Mouse (Mus musculus) embryonic stem cell, embryonic (primary cell): ENCODE results near the gene Zfp446.

Source experiments
- CTCF ChIA-PET, 4 experiments: fragments of 300-600 bp in 2 of 4; fragments of 350-600 bp in 2 of 4; sonication (Branson Sonifier 250); formaldehyde crosslinking; loops; one replicate each; lab custom pipeline; 2022; ENCODE audit warnings: inconsistent platforms in 2 of 4; lab: Charles Lee
- POLR2A ChIA-PET, 4 experiments: fragments of 300-600 bp in 2 of 4; fragments of 350-600 bp in 2 of 4; sonication (Branson Sonifier 250); formaldehyde crosslinking; loops; one replicate each; lab custom pipeline; 2022; ENCODE audit warnings: antibody characterized with exemption in 4 of 4, inconsistent platforms in 1 of 4; lab: Charles Lee

Gene Zfp446

GRCm38 (mm10) chr7:13001584-13001983, 23.9 kb downstream of the Zfp446 start:
- ChIA-PET POLR2A (interaction anchor here in 2 of 4 experiments (0.8 to 2.5 kb wide), 12 partner anchors 9 to 80 kb away, joined by 3 to 11 read pairs (median 3); partner anchors contain the start of genes Rnf225 (in 1 of the 2), Rps5 (in 1 of the 2), Zbtb45 (in 1 of the 2) and Zfp324 (in 1 of the 2)), CTCF (interaction anchor here in 1 of 4 experiments (1.0 kb wide), 1 partner anchor 9 kb away, joined by 3 read pairs; no protein-coding TSS in a partner anchor)

DNA sequence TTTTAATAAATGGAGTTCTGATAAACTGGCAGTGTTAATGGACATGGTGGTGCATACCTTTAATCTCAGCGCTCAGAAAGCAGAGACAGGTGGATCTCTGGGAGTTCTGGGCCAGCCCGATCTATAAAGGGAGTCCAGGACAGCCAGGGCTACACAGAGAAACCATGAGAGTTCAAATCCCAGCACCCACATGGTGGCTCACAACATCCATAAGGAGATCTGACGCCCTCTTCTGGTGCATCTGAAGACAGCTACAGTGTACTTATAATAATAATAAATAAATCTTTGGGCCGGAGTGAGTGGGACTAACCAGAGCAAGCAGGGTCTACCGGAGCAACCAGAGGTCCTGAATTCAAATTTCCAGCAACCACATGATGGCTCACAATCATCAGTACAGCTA, 25.7 kb downstream of the Zfp446 start:
- CTCF ChIA-PET: interaction anchor here in 3 of 4 experiments (0.6 to 1.5 kb wide), 5 partner anchors 8 to 25 kb away, joined by 3 to 7 read pairs (median 3); partner anchors contain the start of gene Zfp446 (in 1 of the 3)

DNA sequence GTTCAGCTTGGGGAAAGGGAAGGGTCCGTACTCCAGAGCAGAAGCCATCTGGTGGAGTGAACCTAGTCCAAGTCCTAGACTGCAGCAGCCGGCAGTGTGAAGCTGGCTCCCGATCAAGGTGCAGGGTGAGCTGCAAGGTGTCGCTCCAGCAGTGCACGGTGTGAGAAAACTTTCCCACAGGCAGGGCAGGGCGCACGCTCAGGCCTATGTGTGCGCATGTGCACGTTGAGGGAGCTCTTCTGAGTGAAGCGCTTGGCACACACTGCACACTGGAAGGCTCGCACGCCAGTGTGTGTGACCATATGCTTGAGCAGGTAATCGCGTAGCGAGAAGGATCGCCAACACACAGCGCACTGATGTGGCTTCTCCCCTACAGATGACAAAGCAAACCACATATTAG, 28.4 kb downstream of the Zfp446 start:
- ChIA-PET CTCF (interaction anchor here in 3 of 4 experiments (0.5 to 3.3 kb wide), 14 partner anchors 8 to 132 kb away, joined by 3 to 15 read pairs (median 5); partner anchors contain the start of genes Zfp446 (in 2 of the 3) and Slc27a5 (in 1 of the 3)), POLR2A (interaction anchor here (0.6 to 6.8 kb wide), 79 partner anchors 8 to 171 kb away, joined by 3 to 171 read pairs (median 5); partner anchors contain the start of genes Chmp2a (in 3 of the 4), Rps5 (in 3 of the 4), Ube2m (in 3 of the 4) and Zfp446 (in 3 of the 4))

More for the DNA sequence above, 25.7 kb downstream of the Zfp446 start:
- POLR2A ChIA-PET: interaction anchor here in 2 of 4 experiments (0.7 to 6.8 kb wide), 10 partner anchors 10 to 99 kb away, joined by 3 to 171 read pairs (median 4); partner anchors contain the start of genes Rps5 (in 2 of the 2), Chmp2a (in 1 of the 2), Ube2m (in 1 of the 2) and Zfp446 (in 1 of the 2)

DNA sequence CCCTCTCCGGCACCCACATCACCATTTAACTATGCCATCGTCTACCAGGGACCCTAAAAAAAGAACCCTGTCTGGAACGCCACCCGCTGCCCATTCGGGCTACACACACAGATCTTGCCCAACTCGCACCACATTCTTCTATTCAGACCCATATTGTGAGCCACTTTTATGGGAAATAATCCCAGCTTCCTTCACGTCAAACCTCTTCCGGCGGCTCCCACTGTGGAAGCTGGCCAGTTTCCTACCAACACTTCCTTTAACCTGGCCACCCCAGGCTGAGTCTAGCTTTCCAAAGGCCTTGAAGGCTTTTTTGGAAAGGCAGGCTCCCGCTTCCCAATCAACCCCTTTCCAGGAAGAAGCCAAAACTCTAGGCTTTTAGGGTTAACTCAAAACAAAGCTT, 28.9 kb downstream of the Zfp446 start:
- ChIA-PET CTCF (interaction anchor here in 3 of 4 experiments (0.5 to 3.3 kb wide), 15 partner anchors 7 to 132 kb away, joined by 3 to 15 read pairs (median 5); partner anchors contain the start of genes Zfp446 (in 2 of the 3), Rps5 (in 1 of the 3) and Slc27a5 (in 1 of the 3)), POLR2A (interaction anchor here (0.8 to 6.8 kb wide), 78 partner anchors 8 to 172 kb away, joined by 3 to 171 read pairs (median 5); partner anchors contain the start of genes Chmp2a (in 3 of the 4), Rps5 (in 3 of the 4), Ube2m (in 3 of the 4) and Zfp446 (in 3 of the 4))

- ChIA-PET CTCF (interaction anchor here in 2 of 4 experiments (0.7 to 3.3 kb wide), 9 partner anchors 11 to 98 kb away, joined by 3 to 15 read pairs (median 5); partner anchors contain the start of genes Zfp446 (in 2 of the 2), Rps5 (in 1 of the 2) and Slc27a5 (in 1 of the 2)), POLR2A (interaction anchor here (0.7 to 6.8 kb wide), 48 partner anchors 9 to 126 kb away, joined by 3 to 171 read pairs (median 8); partner anchors contain the start of genes Ube2m (in 3 of the 4), Zfp446 (in 3 of the 4), Chmp2a (in 2 of the 4) and Rps5 (in 2 of the 4))
Measured at GRCm38 (mm10) chr7:13007341-13008092, 29.9 kb downstream of the Zfp446 start.

- CTCF ChIA-PET: interaction anchor here (0.5 to 2.3 kb wide), 39 partner anchors 10 to 447 kb away, joined by 3 to 17 read pairs (median 4); partner anchors contain the start of genes Zfp446 (in 3 of the 4), Mzf1 (in 1 of the 4), Slc27a5 (in 1 of the 4) and Zfp324 (in 1 of the 4)
- POLR2A ChIA-PET: interaction anchor here (0.5 to 10.8 kb wide), 70 partner anchors 8 to 531 kb away, joined by 3 to 694 read pairs (median 5); partner anchors contain the start of genes Mzf1 (in 4 of the 4), Ube2m (in 4 of the 4), Chmp2a (in 3 of the 4) and Rps5 (in 3 of the 4)
Measured at GRCm38 (mm10) chr7:13009143-13010004, 31.7 kb downstream of the Zfp446 start.

DNA sequence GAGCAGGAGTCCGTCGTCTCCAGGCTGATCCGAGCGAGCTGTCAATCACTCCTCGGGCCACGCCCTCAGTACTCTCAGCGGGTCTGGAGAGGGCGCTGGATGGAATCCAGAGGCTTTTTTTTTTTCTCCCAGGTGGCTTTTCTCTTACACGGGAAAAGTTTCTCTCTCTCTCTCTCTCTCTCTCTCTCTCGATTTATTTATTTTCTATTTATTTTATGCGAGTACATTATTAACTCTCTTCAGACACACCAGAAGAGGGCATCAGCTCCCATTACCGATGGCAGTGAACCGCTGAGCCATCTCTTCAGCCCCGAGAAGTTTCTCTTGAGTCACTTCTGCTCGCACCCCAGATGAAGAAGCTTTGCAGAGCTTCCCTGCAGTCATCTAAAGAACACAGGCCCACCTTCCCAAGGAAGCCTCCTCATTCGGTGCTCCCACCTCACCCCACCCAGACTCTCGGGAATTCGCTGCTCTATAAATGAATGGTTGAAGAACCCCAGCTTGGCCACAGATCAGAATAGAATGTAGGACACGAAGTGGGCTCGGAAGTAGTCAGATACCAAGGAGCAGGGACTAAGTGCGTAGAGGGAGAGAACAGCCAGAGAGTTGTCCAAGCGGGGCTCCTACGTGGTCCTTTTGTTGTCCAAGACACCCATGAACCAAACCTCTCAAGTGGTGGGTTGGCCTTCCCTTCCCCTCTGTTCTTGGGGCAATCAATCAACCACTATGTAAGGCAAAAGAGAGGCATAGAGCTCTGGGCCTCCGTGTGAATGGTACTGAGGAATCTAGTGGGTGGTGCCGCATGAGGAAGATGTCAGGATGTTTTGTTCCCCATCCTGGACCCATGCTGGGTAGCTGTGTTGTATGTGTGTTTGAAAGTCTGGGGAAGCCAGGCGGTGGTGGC, 32.6 kb downstream of the Zfp446 start, which contains the start of gene Zbtb45:
Gene Zbtb45 (minus strand): TSS at position 30 of the 904 bp plus-strand sequence.
- CTCF ChIA-PET: interaction anchor here (0.6 to 2.3 kb wide), 39 partner anchors 9 to 107 kb away, joined by 3 to 17 read pairs (median 4); partner anchors contain the start of genes Zfp446 (in 3 of the 4), Mzf1 (in 1 of the 4), Rps5 (in 1 of the 4) and Slc27a5 (in 1 of the 4)

DNA sequence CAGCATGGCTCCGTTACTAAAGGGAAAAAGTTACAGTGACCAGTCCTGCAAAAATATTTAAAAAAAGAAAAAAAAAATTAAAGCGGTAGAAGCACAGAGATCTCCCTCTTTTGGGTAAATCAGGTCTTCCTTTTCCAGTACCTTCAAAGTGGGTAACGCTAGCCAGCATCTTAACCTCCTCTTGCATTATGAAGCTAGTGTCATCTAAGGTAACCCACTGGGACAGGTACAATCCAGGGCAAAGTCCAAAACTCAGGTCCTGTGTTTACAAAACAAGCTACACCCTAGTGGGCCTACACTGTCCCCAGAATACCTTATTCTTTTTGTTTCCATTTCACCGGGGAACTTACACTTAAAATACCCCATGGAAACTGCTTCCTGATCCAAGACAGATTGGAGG, 36.0 kb downstream of the Zfp446 start:
- POLR2A ChIA-PET: interaction anchor here (0.7 to 10.8 kb wide), 62 partner anchors 8 to 300 kb away, joined by 3 to 694 read pairs (median 6); partner anchors contain the start of genes Chmp2a (in 3 of the 4), Rps5 (in 3 of the 4), Ube2m (in 3 of the 4) and Zfp446 (in 3 of the 4)
- CTCF ChIA-PET: interaction anchor here in 2 of 4 experiments (0.6 to 1.3 kb wide), 5 partner anchors 8 to 235 kb away, joined by 3 to 7 read pairs (median 5); no protein-coding TSS in a partner anchor

More for the DNA sequence above, 32.6 kb downstream of the Zfp446 start, which contains the start of gene Zbtb45:
- POLR2A ChIA-PET: interaction anchor here (0.6 to 10.8 kb wide), 75 partner anchors 8 to 531 kb away, joined by 3 to 694 read pairs (median 5); partner anchors contain the start of genes Mzf1 (in 4 of the 4), Ube2m (in 4 of the 4), Chmp2a (in 3 of the 4) and Rps5 (in 3 of the 4)

GRCm38 (mm10) chr7:13014275-13014839, 36.7 kb downstream of the Zfp446 start:
- POLR2A ChIA-PET: interaction anchor here (0.6 to 10.8 kb wide), 68 partner anchors 8 to 299 kb away, joined by 3 to 694 read pairs (median 5); partner anchors contain the start of genes Ube2m (in 4 of the 4), Chmp2a (in 3 of the 4), Rps5 (in 3 of the 4) and Zfp446 (in 3 of the 4)
- CTCF ChIA-PET: interaction anchor here in 2 of 4 experiments (1.0 to 1.3 kb wide), 5 partner anchors 8 to 29 kb away, joined by 3 to 7 read pairs (median 5); no protein-coding TSS in a partner anchor

DNA sequence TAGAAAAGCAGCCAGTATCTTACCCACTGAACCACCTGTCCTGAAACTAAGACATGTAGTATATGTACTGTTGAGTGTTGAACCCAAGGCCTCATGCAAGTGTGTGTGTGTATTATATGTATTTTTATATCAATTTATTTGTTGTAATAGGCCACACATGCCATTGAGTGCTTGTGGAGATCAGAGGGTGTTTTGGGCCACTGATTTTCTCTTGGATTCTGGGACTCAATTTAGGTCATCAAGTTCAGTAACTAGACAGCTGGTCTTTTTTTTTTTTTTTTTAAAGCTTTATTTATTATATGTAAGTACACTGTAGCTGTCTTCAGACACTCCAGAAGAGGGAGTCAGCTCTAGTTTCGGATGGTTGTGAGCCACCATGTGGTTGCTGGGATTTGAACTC, 37.6 kb downstream of the Zfp446 start:
- POLR2A ChIA-PET: interaction anchor here (0.6 to 10.8 kb wide), 38 partner anchors 8 to 282 kb away, joined by 3 to 694 read pairs (median 12); partner anchors contain the start of genes Chmp2a (in 3 of the 4), Rps5 (in 3 of the 4), Ube2m (in 3 of the 4) and Zfp446 (in 3 of the 4)
- CTCF ChIA-PET: interaction anchor here in 3 of 4 experiments (0.6 to 1.0 kb wide), 5 partner anchors 28 to 1314 kb away, joined by 4 to 6 read pairs (median 5); no protein-coding TSS in a partner anchor

DNA sequence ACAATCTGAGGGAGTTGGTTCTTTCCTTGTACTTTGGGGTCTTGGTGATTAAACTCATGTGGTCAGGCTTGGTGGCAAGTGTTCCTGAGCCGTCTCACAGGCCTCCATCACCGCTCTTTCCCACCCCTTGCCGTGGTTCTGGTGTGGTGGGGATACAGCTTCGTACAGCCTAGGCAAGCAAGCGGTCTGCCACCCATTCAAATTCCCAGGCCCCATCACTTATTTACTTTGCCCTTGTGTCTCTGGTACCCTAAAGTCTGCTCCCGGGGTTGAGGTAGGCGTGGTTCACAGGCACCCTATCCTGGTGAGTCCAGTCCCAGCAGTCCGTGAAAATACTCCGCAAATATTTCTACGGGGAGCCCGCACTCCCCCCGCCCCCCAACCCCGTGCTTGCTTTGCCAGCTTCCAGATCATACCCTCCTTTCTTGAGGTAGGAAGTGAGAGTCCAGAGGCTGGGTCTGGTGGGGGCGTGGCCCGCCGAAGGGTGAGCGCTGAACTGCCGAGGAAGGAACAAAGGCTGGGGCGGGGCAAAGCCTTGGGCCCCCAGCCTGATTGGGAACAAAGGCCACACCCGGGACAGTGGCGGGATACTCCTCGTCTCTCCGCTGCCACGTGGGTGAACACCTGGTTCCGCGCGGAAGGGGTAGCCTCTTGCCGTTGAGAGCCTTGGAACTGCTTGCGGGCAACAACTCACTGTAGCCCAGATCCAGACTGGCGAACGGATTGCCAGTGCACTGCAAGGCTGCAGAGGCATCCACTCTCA, 45.3 kb downstream of the Zfp446 start:
- POLR2A ChIA-PET: interaction anchor here (0.6 to 4.7 kb wide), 45 partner anchors 8 to 443 kb away, joined by 3 to 110 read pairs (median 5); partner anchors contain the start of genes Zbtb45 (in 3 of the 4), Zfp446 (in 3 of the 4), Chmp2a (in 2 of the 4) and Rps5 (in 2 of the 4)
- CTCF ChIA-PET: interaction anchor here in 3 of 4 experiments (0.6 to 2.2 kb wide), 5 partner anchors 9 to 113 kb away, joined by 3 to 11 read pairs (median 7); partner anchors contain the start of gene Zbtb45 (in 2 of the 3)

DNA sequence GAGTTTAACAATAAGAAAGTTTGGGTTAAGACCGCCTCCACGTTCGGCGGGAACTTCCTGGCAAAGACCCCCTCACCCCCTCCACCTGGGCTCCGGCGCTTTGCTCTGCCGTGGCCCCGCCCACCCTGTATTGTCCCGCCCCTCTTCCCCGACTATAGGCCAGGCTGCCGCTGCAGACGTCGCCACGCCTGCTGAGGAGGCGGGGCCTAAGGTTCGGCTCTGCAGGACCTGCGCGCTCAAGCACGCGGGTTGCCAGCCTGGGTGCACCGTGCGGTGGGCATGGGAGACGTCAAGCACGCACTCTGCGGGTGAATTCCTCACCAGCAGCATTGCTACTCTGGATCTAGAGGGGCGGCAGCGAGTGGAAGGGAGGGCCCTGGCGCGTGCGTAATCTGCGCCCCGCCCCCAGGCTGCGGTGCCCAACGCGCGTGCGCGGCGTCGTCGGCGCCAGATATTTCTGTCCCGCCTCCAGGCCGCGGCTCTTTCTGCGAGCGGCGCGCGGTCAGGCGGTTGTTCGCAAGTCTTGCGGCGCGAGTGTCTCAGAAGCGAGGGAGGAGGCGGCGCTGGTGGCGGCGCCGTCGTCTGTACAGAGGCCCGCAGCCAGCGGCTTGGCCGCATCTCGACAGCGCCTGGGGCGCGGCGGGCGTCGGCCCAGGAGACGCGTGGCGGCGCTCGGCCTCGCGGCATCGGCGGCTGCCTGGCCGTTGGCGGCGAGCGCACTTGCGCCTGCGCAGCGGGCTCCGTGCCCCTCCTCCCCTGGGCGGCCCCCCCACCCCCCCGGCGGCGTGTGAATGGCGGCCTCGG, 46.5 kb downstream of the Zfp446 start:
- POLR2A ChIA-PET: interaction anchor here in 3 of 4 experiments (0.8 to 21.4 kb wide), 30 partner anchors 8 to 121 kb away, joined by 3 to 694 read pairs (median 10); partner anchors contain the start of genes Chmp2a (in 3 of the 3), Zbtb45 (in 3 of the 3), Rps5 (in 2 of the 3) and Ube2m (in 2 of the 3)

More for the DNA sequence above, 46.5 kb downstream of the Zfp446 start:
- CTCF ChIA-PET: interaction anchor here in 1 of 4 experiments (2.2 kb wide), 1 partner anchor 14 kb away, joined by 11 read pairs; the partner anchor contains the start of gene Zbtb45
